Mouse (Mus musculus) intestine, postnatal 0 days (tissue): Measurements from ENCODE around the gene Celf2. TPM values are rescaled to one million over a fixed set of nuclear protein-coding genes. Genes with fewer than 3 reads are reported as not detected.

Source experiments
- ATAC-seq: fragments of 200-750 bp; cut with Nextera tagmentation; 2 replicates; pipeline ENCODE4 v1.8.0; 2017; ENCODE audit warnings: mild to moderate bottlenecking, moderate TSS enrichment, moderate library complexity
- H3K27ac ChIP-seq: fragments of 300-500 bp; sonication (generic); 2 replicates; pipeline ENCODE4 v1.5.1; 2014; ENCODE audit warnings: mild to moderate bottlenecking, low read depth, low read length, moderate library complexity
- H3K27me3 ChIP-seq: fragments of 300-500 bp; sonication (generic); replicated peaks from 2 replicates; pipeline ENCODE4 v1.6.1; 2014; ENCODE audit warnings: low read length, mixed read lengths; ENCODE audit not compliant: control insufficient read depth, insufficient read depth
- H3K36me3 ChIP-seq: fragments of 300-500 bp; sonication (generic); 2 replicates; pipeline ENCODE4 v1.6.1; 2014; ENCODE audit warnings: mild to moderate bottlenecking, moderate library complexity; ENCODE audit not compliant: control insufficient read depth, insufficient read depth
- H3K4me1 ChIP-seq: fragments of 300-500 bp; sonication (generic); replicated peaks from 2 replicates; pipeline ENCODE4 v1.6.1; 2014; ENCODE audit warnings: antibody characterized with exemption, low read length, mixed read lengths; ENCODE audit not compliant: control insufficient read depth, insufficient read depth
- H3K4me2 ChIP-seq: fragments of 300-500 bp; sonication (generic); replicated peaks from 2 replicates; pipeline ENCODE4 v1.6.1; 2014; ENCODE audit warnings: low read depth, mild to moderate bottlenecking, moderate library complexity
- H3K4me3 ChIP-seq: fragments of 300-500 bp; sonication (generic); 2 replicates; pipeline ENCODE4 v1.5.1; 2014; ENCODE audit warnings: low read depth, low read length
- H3K9ac ChIP-seq: fragments of 300-500 bp; sonication (generic); 2 replicates; pipeline ENCODE4 v1.6.1; 2014; ENCODE audit warnings: mild to moderate bottlenecking, low read depth, low read length
- H3K9me3 ChIP-seq: fragments of 300-500 bp; sonication (generic); 2 replicates; pipeline ENCODE4 v1.6.1; 2016; ENCODE audit warnings: mixed run types; ENCODE audit not compliant: control insufficient read depth
- CTCF ChIP-seq: sonication (generic); IDR thresholded peaks from 2 replicates; pipeline ENCODE4 v1.5.1; 2016; ENCODE audit warnings: low read depth, mild to moderate bottlenecking, control low read depth, antibody characterized with exemption, moderate library complexity
- WGBS: fragments of 180-500 bp; shearing (Covaris S2); extraction: QIAGEN DNeasy Blood & Tissue Kit; methylation state at CpG from one replicate; pipeline ENCODE4 v1.1.7; 2014; 5-methylcytosine and 5-hydroxymethylcytosine counted together
- polyA plus RNA-seq: library from polyadenylated mRNA; unstranded; fragments of >200 nt; fragmentation: Nextera tagmentation; extraction: Ambion mirVana; gene quantifications from 2 replicates; pipeline ENCODE4 v1.2.1, GENCODE M21; 2015

The Celf2 gene
- polyA plus RNA-seq, 1 experiment from 2014 or later: 16.8 TPM

GRCm38 (mm10) chr2:6743173-6743572, 766.2 kb downstream of the Celf2 start:
- Histone ChIP-seq H3K9ac (no peak overlapping the region), H3K36me3 (no peaks in the 10 kb centered on the region), H3K4me1 (no peaks in the 10 kb centered on the region), H3K27me3 (no peaks in the 10 kb centered on the region), H3K27ac (no peak overlapping the region), H3K9me3 (no peaks in the 10 kb centered on the region), H3K4me2 (no peak overlapping the region), H3K4me3 (no peak overlapping the region)
- WGBS: 74% methylated on average over 2 of the region's 2 CpGs
- TF ChIP-seq CTCF: no peak
- no peak for ATAC-seq

- peak; percentile 45 for TF ChIP-seq CTCF
- H3K27ac ChIP-seq: no peak overlapping the region
- H3K27me3 ChIP-seq: no peaks in the 10 kb centered on the region
- H3K4me3 ChIP-seq: no peak overlapping the region
- no peak overlapping the region for H3K9ac ChIP-seq
- 56% methylated on average over 4 of the region's 4 CpGs for WGBS
- no peaks in the 10 kb centered on the region for H3K9me3 ChIP-seq
- no peaks in the 10 kb centered on the region for H3K36me3 ChIP-seq
- ATAC-seq: peak; percentile 84; the same call in 1 of the 2 replicates
- H3K4me1 ChIP-seq: no peaks in the 10 kb centered on the region
- no peak overlapping the region for H3K4me2 ChIP-seq
Measured at GRCm38 (mm10) chr2:6739998-6740668, 769.2 kb downstream of the Celf2 start.

- no peak for ATAC-seq
- WGBS: 94% methylated on average over 2 of the region's 2 CpGs
- Histone ChIP-seq H3K9ac (no peak overlapping the region), H3K27ac (no peak overlapping the region), H3K9me3 (no peaks in the 10 kb centered on the region), H3K4me3 (no peak overlapping the region), H3K4me2 (no peak overlapping the region), H3K4me1 (no peaks in the 10 kb centered on the region), H3K36me3 (no peaks in the 10 kb centered on the region), H3K27me3 (no peaks in the 10 kb centered on the region)
- TF ChIP-seq CTCF: no peak
Measured at GRCm38 (mm10) chr2:6732026-6732425, 777.3 kb downstream of the Celf2 start.

- 60% methylated on average over 3 of the region's 3 CpGs for WGBS
- Histone ChIP-seq H3K27ac (no peak overlapping the region), H3K4me1 (no peaks in the 10 kb centered on the region), H3K9ac (no peak overlapping the region), H3K4me2 (no peak overlapping the region), H3K36me3 (no peaks in the 10 kb centered on the region), H3K4me3 (no peak overlapping the region), H3K9me3 (no peaks in the 10 kb centered on the region), H3K27me3 (no peaks in the 10 kb centered on the region)
- TF ChIP-seq CTCF: no peak
- no peak for ATAC-seq
Measured at GRCm38 (mm10) chr2:6730860-6731259, 778.5 kb downstream of the Celf2 start.

- ATAC-seq: no peak
- 64% methylated on average over 9 of the region's 9 CpGs for WGBS
- Histone ChIP-seq H3K9ac (no peak overlapping the region), H3K27ac (no peak overlapping the region), H3K9me3 (no peaks in the 10 kb centered on the region), H3K4me3 (no peak overlapping the region), H3K36me3 (no peaks in the 10 kb centered on the region), H3K4me2 (no peak overlapping the region), H3K27me3 (no peaks in the 10 kb centered on the region), H3K4me1 (no peaks in the 10 kb centered on the region)
- TF ChIP-seq CTCF: no peak
Measured at GRCm38 (mm10) chr2:6729984-6730383, 779.4 kb downstream of the Celf2 start.

GRCm38 (mm10) chr2:6728840-6729252, 780.5 kb downstream of the Celf2 start:
- WGBS: 97% methylated on average over 2 of the region's 2 CpGs

GRCm38 (mm10) chr2:6727366-6727765, 782.0 kb downstream of the Celf2 start:
- Histone ChIP-seq H3K4me1 (no peaks in the 10 kb centered on the region), H3K9ac (no peak overlapping the region), H3K27me3 (no peaks in the 10 kb centered on the region), H3K4me3 (no peak overlapping the region), H3K36me3 (no peaks in the 10 kb centered on the region), H3K9me3 (no peaks in the 10 kb centered on the region), H3K4me2 (no peak overlapping the region), H3K27ac (no peak overlapping the region)
- TF ChIP-seq CTCF: no peak
- no peak for ATAC-seq
- 88% methylated on average over 5 of the region's 5 CpGs for WGBS

More at GRCm38 (mm10) chr2:6728840-6729252, 780.5 kb downstream of the Celf2 start:
- no peak overlapping the region for H3K4me3 ChIP-seq
- no peak for TF ChIP-seq CTCF
- H3K27me3 ChIP-seq: no peaks in the 10 kb centered on the region
- no peaks in the 10 kb centered on the region for H3K36me3 ChIP-seq
- H3K4me2 ChIP-seq: no peak overlapping the region
- H3K9ac ChIP-seq: no peak overlapping the region
- H3K4me1 ChIP-seq: no peaks in the 10 kb centered on the region
- H3K27ac ChIP-seq: no peak overlapping the region
- no peaks in the 10 kb centered on the region for H3K9me3 ChIP-seq
- ATAC-seq: no peak
